27 mouse cellular contexts compared by ENCODE assay signal in the genomic region with DNA sequence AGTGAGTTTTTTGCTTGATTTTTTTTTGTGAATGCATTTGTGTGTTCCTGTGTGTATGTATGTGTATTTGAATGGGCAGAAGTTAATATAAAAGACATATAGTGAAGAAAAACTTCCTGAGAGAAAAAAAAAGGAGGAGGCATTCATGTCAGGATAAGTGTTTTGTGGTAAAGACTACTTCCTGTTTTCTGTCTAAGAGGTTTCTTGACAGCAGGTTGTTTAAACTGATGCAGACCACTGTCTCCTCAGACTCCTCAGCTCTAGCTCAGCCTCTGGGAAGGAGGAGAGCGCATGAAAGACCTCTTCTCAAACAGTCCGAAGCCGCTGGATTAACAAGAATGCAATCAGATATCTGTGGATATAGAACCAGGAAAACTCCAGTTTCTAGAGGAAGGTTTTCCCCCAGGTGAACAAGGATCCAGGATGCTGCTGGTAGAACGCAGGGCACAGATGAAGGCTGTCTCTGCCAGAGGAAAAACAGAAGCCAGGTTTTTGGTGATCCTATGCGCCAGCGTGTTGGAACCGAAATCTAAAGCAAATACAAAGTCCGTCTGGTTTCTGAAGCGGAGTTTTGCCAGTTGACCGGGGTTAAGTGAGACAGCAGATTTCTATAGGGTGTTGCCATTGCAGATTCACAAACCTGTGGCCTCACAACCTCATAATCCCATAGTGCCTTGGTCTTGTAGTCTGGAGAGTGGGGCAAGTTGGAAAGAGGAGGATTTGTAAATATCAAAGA. TPM values are rescaled to one million over a fixed set of nuclear protein-coding genes. Genes with fewer than 3 reads are reported as not detected.
DNase-seq lines count a peak whose midpoint lies in the region; ATAC-seq and TF ChIP-seq lines count a peak whose summit lies in the region.
"Had no signal": no experiment of that assay in that cellular context is flagged by ENCODE, and none has a peak within 500 bp of the region (broad histone marks: within the 10 kb centered on the region; RNA-seq: fewer than 3 reads in every experiment).

No protein-coding gene starts in this region.

- no peak overlapping the region for H3K4me3 ChIP-seq in heart, embryonic 10.5 days
- H3K4me3 ChIP-seq in MEL (ENCODE audit: control insufficient read depth in 1 of 2, insufficient read depth in 1 of 2, low read depth in 2 of 2, low read length in 2 of 2): no peak overlapping the region
- H3K4me3 ChIP-seq: embryonic facial prominence, embryonic 12.5 days; embryonic facial prominence, embryonic 15.5 days; heart, embryonic 12.5 days; heart, embryonic 15.5 days; hindbrain, embryonic 13.5 days; intestine, embryonic 15.5 days had no signal

- intact Hi-C loops in heart, postnatal 10 days (cut with DNase I): no loop called here

- H3K27ac ChIP-seq in heart, embryonic 10.5 days: no peak overlapping the region
- no peak overlapping the region for H3K27ac ChIP-seq in MEL (ENCODE audit: control insufficient read depth, low read depth, low read length)
- H3K27ac ChIP-seq: embryonic facial prominence, embryonic 12.5 days; embryonic facial prominence, embryonic 15.5 days; heart, embryonic 15.5 days; hindbrain, embryonic 13.5 days; intestine, embryonic 15.5 days had no signal

- no peaks in the 10 kb centered on the region for H3K9me3 ChIP-seq in heart, embryonic 10.5 days
- H3K9me3 ChIP-seq in MEL (replicated peaks; ENCODE audit: insufficient read depth, low read length): no peaks in the 10 kb centered on the region
- H3K9me3 ChIP-seq: embryonic facial prominence, embryonic 12.5 days; embryonic facial prominence, embryonic 15.5 days; heart, embryonic 12.5 days; heart, embryonic 15.5 days; hindbrain, embryonic 13.5 days; intestine, embryonic 15.5 days had no signal

- TF ChIP-seq RAD21 in MEL (IDR thresholded peaks at IDR 0.05; ENCODE audit: low read depth, low read length): no peak

- TF ChIP-seq CTCF in MEL (IDR thresholded peaks at IDR 0.05 in 2 of 3, conservative IDR thresholded peaks at IDR 0.05 in 1 of 3; ENCODE audit: control insufficient read depth in 1 of 3, insufficient read depth in 1 of 3, low read depth in 2 of 3, low read length in 3 of 3, poor library complexity in 1 of 3, severe bottlenecking in 1 of 3): no peak

- DNase-seq in heart, embryonic 10.5 days (ENCODE audit: low spot score): peak; percentile 56
- no peak for DNase-seq in heart, postnatal 10 days
- peak; percentile 49 for DNase-seq in MEL (ENCODE audit: low read depth, low spot score)
- no peak for DNase-seq in frontal cortex, adult 2 months (ENCODE audit: extremely low spot score in 1 of 2, low spot score in 1 of 2)
- no peak for DNase-seq in layer of hippocampus, adult 8-10 months (ENCODE audit: low spot score in 2 of 2)
- DNase-seq: adrenal gland, postnatal 10 days; adrenal gland, postnatal 36 days; cerebellum, adult 18-20 months; cerebellum, adult 9-10 months; cerebellum, postnatal 14 days; forebrain, postnatal 0 days; gastrocnemius, postnatal 25 days; heart, postnatal 14 days; kidney, adult 11 months had no signal

- WGBS in heart, embryonic 10.5 days: 91% methylated on average over 10 of the region's 10 CpGs

- peak; percentile 67 for ATAC-seq in granulocyte monocyte progenitor cell, adult 5-6 weeks (replicated peaks; ENCODE audit: poor library complexity, severe bottlenecking)
- ATAC-seq: CD4-positive, CD25-positive, alpha-beta regulatory T cell, adult 4 months; forebrain, embryonic 14.5 days; forebrain, postnatal 0 days; hindbrain, embryonic 16.5 days; intestine, embryonic 15.5 days; Patski had no signal

- H3K4me1 ChIP-seq in heart, embryonic 10.5 days: peaks cover 9% of the 10 kb centered on the region
- peaks cover 0 to 3% of the 10 kb centered on the region in 2 experiments; a peak in 1 of 4 replicates for H3K4me1 ChIP-seq in MEL (ENCODE audit: control insufficient read depth in 1 of 2, insufficient read depth in 2 of 2, low read length in 2 of 2)
- H3K4me1 ChIP-seq: heart, embryonic 15.5 days; intestine, embryonic 15.5 days had no signal

- H3K9ac ChIP-seq in MEL (ENCODE audit: control insufficient read depth, low read depth, low read length, poor library complexity, severe bottlenecking): no peak overlapping the region
- H3K9ac ChIP-seq: embryonic facial prominence, embryonic 12.5 days; embryonic facial prominence, embryonic 15.5 days; forebrain, postnatal 0 days; heart, embryonic 12.5 days; heart, embryonic 15.5 days; hindbrain, embryonic 13.5 days; intestine, embryonic 15.5 days had no signal

- 0 out of 2 replicates have a peak, but pooled peaks cover 4% of the 10 kb centered on the region for H3K27me3 ChIP-seq in heart, embryonic 10.5 days (ENCODE audit: insufficient read depth, poor library complexity, severe bottlenecking)
- no peaks in the 10 kb centered on the region; a peak in 1 of 4 replicates for H3K27me3 ChIP-seq in MEL (ENCODE audit: control insufficient read depth in 1 of 2, insufficient read depth in 2 of 2, low read length in 2 of 2)
- H3K27me3 ChIP-seq: embryonic facial prominence, embryonic 12.5 days; embryonic facial prominence, embryonic 15.5 days; hindbrain, embryonic 13.5 days; intestine, embryonic 15.5 days; Patski had no signal

- H3K79me2 ChIP-seq in MEL (ENCODE audit: control insufficient read depth, insufficient read depth, low read length, poor library complexity): no peaks in the 10 kb centered on the region

- no peak for TF ChIP-seq POLR2A in MEL (IDR thresholded peaks at IDR 0.05; ENCODE audit: control insufficient read depth in 1 of 2, insufficient read depth in 1 of 2, low read depth in 1 of 2, low read length in 2 of 2, poor library complexity in 1 of 2)

- peak in 1 of 2 experiments; percentile 29; a peak in 1 of 4 replicates for TF ChIP-seq EP300 in MEL (IDR thresholded peaks at IDR 0.05; ENCODE audit: low read depth in 1 of 2, low read length in 2 of 2)

- H3K36me3 ChIP-seq in heart, embryonic 10.5 days: no peaks in the 10 kb centered on the region
- no peaks in the 10 kb centered on the region for H3K36me3 ChIP-seq in MEL (ENCODE audit: control insufficient read depth in 1 of 2, insufficient read depth in 2 of 2, low read length in 2 of 2)
- H3K36me3 ChIP-seq: embryonic facial prominence, embryonic 12.5 days; embryonic facial prominence, embryonic 15.5 days; heart, embryonic 12.5 days; heart, embryonic 15.5 days; hindbrain, embryonic 13.5 days; intestine, embryonic 15.5 days had no signal

TF ChIP-seq in MEL, 35 proteins besides CTCF, POLR2A, EP300 and RAD21:
- TF ChIP-seq ZC3H11A (IDR thresholded peaks at IDR 0.05; ENCODE audit: low read depth, low read length) (no peak), ZNF384 (IDR thresholded peaks at IDR 0.05; ENCODE audit: low read depth, low read length) (peak; percentile 81)

RNA-seq across cellular contexts. Expression of a gene that starts 45.8 kb away (rescaled TPM):
- polyA plus RNA-seq in heart, embryonic 10.5 days (2016; fragmentation: Nextera tagmentation; extraction: Ambion mirVana): 0.64 and 1.9 TPM in 2 replicates
- 1 to 10 TPM; 8.9 to 9.7 TPM for total RNA-seq in heart, postnatal 10 days (2021)
- total RNA-seq in MEL (2012; rRNA removed): not detected in 2 replicates
- polyA plus RNA-seq in MEL (2012; ENCODE audit: insufficient read depth in 1 of 2, insufficient read length in 2 of 2, low read depth in 1 of 2, low replicate concordance in 2 of 2, missing spikeins in 1 of 2): not detected
- total RNA-seq in granulocyte monocyte progenitor cell, adult 5-6 weeks (2014; fragmentation: Nextera tagmentation): not detected in 2 replicates
- not detected in 2 replicates for total RNA-seq in granulocyte monocyte progenitor cell, adult 5-6 weeks (2017)
- polyA plus RNA-seq in frontal cortex, adult 2 months (2012; rRNA removed): 31.8 and 32.9 TPM in 2 replicates
- 10 to 100 TPM; 10.1 to 14.4 (median 11.7) TPM for total RNA-seq in layer of hippocampus, adult 8-10 months (2022)
- total RNA-seq: hematopoietic stem cell, adult 5-6 weeks had no signal
- polyA plus RNA-seq: C2C12; CD4-positive, CD25-positive, alpha-beta regulatory T cell, adult 4 months had no signal

Comparison
In these comparisons a context has a peak if more than half of its experiments do, and no peak if none do; other contexts are left out.
1. DNase-seq: peak in heart, embryonic 10.5 days (single experiment) and MEL (single experiment); none in heart, postnatal 10 days (0 of 2), frontal cortex, adult 2 months (0 of 2) and layer of hippocampus, adult 8-10 months (0 of 2).